Mouse (Mus musculus): ENCODE results near the gene Mpnd.

DNA sequence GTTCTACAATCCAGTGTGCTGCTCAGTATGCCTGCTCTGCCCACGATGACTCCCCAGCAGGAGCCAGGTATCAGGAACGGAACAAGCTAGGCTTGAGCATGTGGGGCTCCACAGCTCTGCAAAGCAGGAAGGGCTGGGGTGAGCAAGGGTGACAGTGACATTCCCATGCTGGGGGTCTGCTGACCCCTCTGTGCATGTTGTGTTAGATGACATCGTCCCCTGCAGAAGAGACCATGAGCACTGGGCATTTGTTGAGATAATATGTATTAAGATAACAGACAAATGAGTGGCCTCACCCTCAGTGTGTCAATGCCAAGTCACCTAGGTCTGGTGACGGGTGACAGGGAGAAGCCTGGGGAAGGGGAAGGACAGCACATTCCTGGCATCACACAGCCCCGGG is 19.4 kb downstream of the Mpnd start:
- TF ChIP-seq CTCF (IDR thresholded peaks at IDR 0.05; ENCODE audit: extremely low read depth, insufficient read length, insufficient replicate concordance, low read depth, low read length) (no peak), POLR2A (IDR thresholded peaks at IDR 0.05; ENCODE audit: low read depth, low read length) (no peak)
